22 mouse cellular contexts compared by ENCODE assay signal in the genomic region with DNA sequence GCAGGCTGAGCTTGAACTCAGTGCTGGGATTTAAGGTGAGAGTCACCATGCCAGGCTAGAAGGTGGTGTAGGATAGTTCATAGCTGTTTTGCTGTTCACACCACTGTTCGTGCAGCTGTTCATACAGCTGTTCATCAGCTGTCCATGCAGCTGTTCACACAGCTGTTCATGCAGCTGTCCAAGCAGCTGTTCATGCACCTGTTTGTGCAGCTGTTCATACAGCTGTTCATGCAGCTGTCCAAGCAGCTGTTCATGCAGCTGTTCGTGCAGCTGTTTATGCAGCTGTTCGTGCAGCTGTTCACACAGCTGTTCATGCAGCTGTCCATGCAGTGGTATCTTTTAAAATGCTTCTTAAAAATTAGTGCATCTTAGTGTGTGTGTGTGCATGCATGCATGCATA. TPM values are rescaled to one million over a fixed set of nuclear protein-coding genes. Genes with fewer than 3 reads are reported as not detected.
"Had no signal": no experiment of that assay in that cellular context is flagged by ENCODE, and none has a peak within 500 bp of the region (broad histone marks: within the 10 kb centered on the region; RNA-seq: fewer than 3 reads in every experiment).

No protein-coding gene starts in this region.

- H3K36me3 ChIP-seq: liver, embryonic 13.5 days; lung, embryonic 15.5 days; midbrain, embryonic 12.5 days; midbrain, embryonic 15.5 days had no signal

- H3K4me3 ChIP-seq: liver, embryonic 13.5 days; lung, embryonic 15.5 days; midbrain, embryonic 12.5 days; midbrain, embryonic 15.5 days had no signal

- H3K27me3 ChIP-seq: midbrain, embryonic 15.5 days had no signal

- H3K27ac ChIP-seq: liver, embryonic 13.5 days; lung, embryonic 15.5 days; midbrain, embryonic 12.5 days; midbrain, embryonic 15.5 days; stomach, postnatal 0 days had no signal

- H3K4me2 ChIP-seq: liver, embryonic 13.5 days; lung, embryonic 15.5 days; midbrain, embryonic 12.5 days; midbrain, embryonic 15.5 days had no signal

- DNase-seq: kidney, adult 11 months; kidney, adult 8-10 months; kidney, postnatal 14 days; kidney, postnatal 4 days; left cerebral cortex, postnatal 4 days; liver, embryonic 13.5 days; lung, postnatal 14 days; lung, postnatal 4 days; right cerebral cortex, postnatal 14 days; right cerebral cortex, postnatal 4 days; thymus, postnatal 36 days had no signal

- H3K9ac ChIP-seq: liver, embryonic 13.5 days; lung, embryonic 15.5 days; midbrain, embryonic 12.5 days; midbrain, embryonic 15.5 days had no signal

- ATAC-seq: midbrain, embryonic 15.5 days had no signal

- H3K9me3 ChIP-seq: liver, embryonic 13.5 days; lung, embryonic 15.5 days; midbrain, embryonic 15.5 days had no signal

RNA-seq across cellular contexts. Expression of a gene that starts 23.5 kb away (rescaled TPM):
- total RNA-seq: layer of hippocampus, adult 18-20 months; layer of hippocampus, postnatal 14 days; liver, adult 2 months; megakaryocyte progenitor cell, adult 5-6 weeks; megakaryocyte-erythroid progenitor cell, adult 5-6 weeks; monocyte, adult 5-6 weeks had no signal
- polyA plus RNA-seq: liver, adult 2 months; liver, embryonic 16.5 days had no signal

RNA-seq across cellular contexts. Expression of a gene that starts 37.9 kb away (rescaled TPM):
- total RNA-seq: monocyte, adult 5-6 weeks had no signal
